Mouse (Mus musculus) stomach, postnatal 0 days (tissue): ENCODE measurements around the gene Ivd. TPM values are rescaled to one million over a fixed set of nuclear protein-coding genes. Genes with fewer than 3 reads are reported as not detected.

ENCODE experiments used
- ATAC-seq: fragments of 200-750 bp; cut with Nextera tagmentation; 2 replicates; pipeline ENCODE4 v1.8.0; 2017; ENCODE audit not compliant: low FRiP score, low TSS enrichment
- DNase-seq: peaks from one replicate; pipeline ENCODE4 v3.0.0-alpha.2; 2016; ENCODE audit warnings: low spot score
- H3K27ac ChIP-seq: fragments of 300-500 bp; sonication (generic); replicated peaks from 2 replicates; pipeline ENCODE4 v1.5.1; 2014; ENCODE audit warnings: mild to moderate bottlenecking, control low read depth
- H3K27me3 ChIP-seq: fragments of 300-500 bp; sonication (generic); 2 replicates; pipeline ENCODE4 v1.6.1; 2014; ENCODE audit warnings: low read length; ENCODE audit not compliant: control insufficient read depth, insufficient read depth
- H3K36me3 ChIP-seq: fragments of 300-500 bp; sonication (generic); 2 replicates; pipeline ENCODE4 v1.6.1; 2014; ENCODE audit warnings: low read length, mixed read lengths; ENCODE audit not compliant: control insufficient read depth, insufficient read depth
- H3K4me1 ChIP-seq: fragments of 300-500 bp; sonication (generic); replicated peaks from 2 replicates; pipeline ENCODE4 v1.6.1; 2014; ENCODE audit warnings: antibody characterized with exemption; ENCODE audit not compliant: control insufficient read depth, insufficient read depth
- H3K4me2 ChIP-seq: fragments of 300-500 bp; sonication (generic); replicated peaks from 2 replicates; pipeline ENCODE4 v1.6.1; 2014; ENCODE audit warnings: low read depth, mild to moderate bottlenecking, control low read depth, moderate library complexity
- H3K4me3 ChIP-seq: fragments of 300-500 bp; sonication (generic); 2 replicates; pipeline ENCODE4 v1.5.1; 2014; ENCODE audit warnings: low read depth, low read length, control low read depth
- H3K9ac ChIP-seq: fragments of 300-500 bp; sonication (generic); 2 replicates; pipeline ENCODE4 v1.6.1; 2014; ENCODE audit warnings: mild to moderate bottlenecking, low read length, control low read depth, mixed read lengths
- H3K9me3 ChIP-seq: fragments of 300-500 bp; sonication (generic); 2 replicates; pipeline ENCODE4 v1.6.1; 2016; ENCODE audit warnings: low read length; ENCODE audit not compliant: control insufficient read depth
- CTCF ChIP-seq: IDR thresholded peaks from 2 replicates; pipeline ENCODE4 v1.5.1; 2016; ENCODE audit warnings: antibody characterized with exemption, low read depth, mild to moderate bottlenecking, moderate library complexity
- EP300 ChIP-seq: optimal IDR thresholded peaks from 2 replicates; pipeline ENCODE3; 2016; ENCODE audit warnings: antibody characterized with exemption
- WGBS: fragments of 180-500 bp; shearing (Covaris S2); extraction: QIAGEN DNeasy Blood & Tissue Kit; methylation state at CpG from one replicate; pipeline ENCODE4 v1.1.7; 2014; 5-methylcytosine and 5-hydroxymethylcytosine counted together
- polyA plus RNA-seq: library from polyadenylated mRNA; unstranded; fragments of >200 nt; fragmentation: Nextera tagmentation; extraction: Ambion mirVana; gene quantifications from 2 replicates; pipeline ENCODE4 v1.2.1, GENCODE M21; 2015

The Ivd gene
- polyA plus RNA-seq, 1 experiment from 2014 or later: 30.9 TPM

GRCm38 (mm10) chr2:118882840-118883679 is 21.3 kb downstream of the Ivd start:
- no peaks in the 10 kb centered on the region for H3K4me1 ChIP-seq
- TF ChIP-seq CTCF: peak; percentile 99
- no peak for TF ChIP-seq EP300
- no peaks in the 10 kb centered on the region for H3K36me3 ChIP-seq
- peak overlapping the region; percentile 55; the same call in 1 of the 2 replicates for H3K9ac ChIP-seq
- 4% methylated on average over 32 of the region's 32 CpGs for WGBS
- DNase-seq (peak; percentile 86), ATAC-seq (peak; percentile 87)
- H3K4me2 ChIP-seq: peak overlapping the region; percentile 69
- H3K9me3 ChIP-seq: no peaks in the 10 kb centered on the region
- 0 out of 2 replicates have a peak overlapping the region, but pooled peaks have one; percentile 35 for H3K27ac ChIP-seq
- H3K27me3 ChIP-seq: no peaks in the 10 kb centered on the region
- peak overlapping the region; percentile 36; the same call in 1 of the 2 replicates for H3K4me3 ChIP-seq

- Histone ChIP-seq H3K27ac (no peak overlapping the region), H3K4me2 (no peak overlapping the region), H3K4me1 (no peaks in the 10 kb centered on the region), H3K9ac (no peak overlapping the region), H3K36me3 (no peaks in the 10 kb centered on the region), H3K27me3 (no peaks in the 10 kb centered on the region; the same call in 1 of the 2 replicates), H3K9me3 (no peaks in the 10 kb centered on the region), H3K4me3 (no peak overlapping the region)
- 53% methylated on average over 13 of the region's 13 CpGs for WGBS
- ATAC-seq (no peak), DNase-seq (no peak)
- no peak for TF ChIP-seq CTCF
- no peak for TF ChIP-seq EP300
Measured at GRCm38 (mm10) chr2:118887440-118887839, 25.7 kb downstream of the Ivd start.

GRCm38 (mm10) chr2:118887845-118888548 is 26.2 kb downstream of the Ivd start:
- WGBS: 22% methylated on average over 14 of the region's 14 CpGs
- Histone ChIP-seq H3K27ac (no peak overlapping the region), H3K27me3 (no peaks in the 10 kb centered on the region; the same call in 1 of the 2 replicates), H3K36me3 (no peaks in the 10 kb centered on the region), H3K9ac (no peak overlapping the region), H3K9me3 (no peaks in the 10 kb centered on the region), H3K4me2 (no peak overlapping the region), H3K4me3 (no peak overlapping the region), H3K4me1 (no peaks in the 10 kb centered on the region)
- peak; percentile 27 for DNase-seq
- ATAC-seq: no peak
- TF ChIP-seq CTCF (no peak), EP300 (no peak)

GRCm38 (mm10) chr2:118891173-118891572 is 29.4 kb downstream of the Ivd start:
- ATAC-seq (no peak), DNase-seq (no peak)
- TF ChIP-seq EP300 (no peak), CTCF (no peak)
- Histone ChIP-seq H3K4me1 (no peaks in the 10 kb centered on the region), H3K27ac (no peak overlapping the region), H3K36me3 (no peaks in the 10 kb centered on the region), H3K4me2 (no peak overlapping the region), H3K27me3 (no peaks in the 10 kb centered on the region; the same call in none of the 2 replicates), H3K9me3 (no peaks in the 10 kb centered on the region), H3K9ac (no peak overlapping the region), H3K4me3 (no peak overlapping the region)
- 84% methylated on average over 4 of the region's 4 CpGs for WGBS

GRCm38 (mm10) chr2:118895990-118896913 is 34.5 kb downstream of the Ivd start:
- no peak overlapping the region for H3K27ac ChIP-seq
- ATAC-seq (peak; percentile 28; the same call in 1 of the 2 replicates), DNase-seq (peak; percentile 64)
- peak overlapping the region; percentile 48 for H3K4me3 ChIP-seq
- H3K9ac ChIP-seq: peak overlapping the region; percentile 43
- H3K27me3 ChIP-seq: peaks cover 2% of the 10 kb centered on the region
- H3K4me1 ChIP-seq: peaks cover 8% of the 10 kb centered on the region; the same call in 1 of the 2 replicates
- H3K36me3 ChIP-seq: no peaks in the 10 kb centered on the region
- TF ChIP-seq CTCF (no peak), EP300 (no peak)
- no peaks in the 10 kb centered on the region for H3K9me3 ChIP-seq
- whole genome bisulfite sequencing: 2% methylated on average over 36 of the region's 38 CpGs
- peak overlapping the region; percentile 76 for H3K4me2 ChIP-seq
